Mouse (Mus musculus): ENCODE data around the gene Gpr18. TPM values are rescaled to one million over a fixed set of nuclear protein-coding genes. Genes with fewer than 3 reads are reported as not detected.
"Not testable (repeated sequence)": the region's sequence is repeated elsewhere in the genome, so short reads cannot be mapped to it uniquely, and the experiment has no call there.

Gpr18 gene
- polyA plus RNA-seq, 1 experiment from 2014 or later, result 0.20 TPM

DNA sequence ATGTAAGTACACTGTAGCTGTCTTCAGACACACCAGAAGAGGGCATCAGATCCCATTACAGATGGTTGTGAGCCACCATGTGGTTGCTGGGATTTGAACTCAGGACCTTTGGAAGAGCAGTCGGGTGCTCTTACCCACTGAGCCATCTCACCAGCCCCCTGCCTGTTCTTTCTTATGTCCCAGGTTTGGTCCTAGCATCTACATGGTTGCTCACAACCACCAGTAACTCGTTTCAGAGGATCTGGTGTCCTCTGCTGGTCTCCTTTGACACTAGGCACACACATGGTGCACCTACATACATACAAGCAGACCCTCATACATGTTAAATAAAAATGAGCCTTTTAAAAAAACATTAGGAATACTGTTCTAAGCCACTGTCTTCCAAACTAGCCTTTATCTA, 39.4 kb downstream of the Gpr18 start:
- not testable (repeated sequence) for H3K9me3 ChIP-seq; H3K9ac ChIP-seq; H3K27me3 ChIP-seq (replicated peaks); H3K36me3 ChIP-seq; H3K27ac ChIP-seq; H3K4me2 ChIP-seq (replicated peaks); H3K4me3 ChIP-seq; ATAC-seq (ENCODE audit: low FRiP score, low read depth)
- H3K4me1 ChIP-seq, result peaks cover 17% of the 10 kb centered on the region
- 75% methylated on average over 2 of the region's 2 CpGs for WGBS

DNA sequence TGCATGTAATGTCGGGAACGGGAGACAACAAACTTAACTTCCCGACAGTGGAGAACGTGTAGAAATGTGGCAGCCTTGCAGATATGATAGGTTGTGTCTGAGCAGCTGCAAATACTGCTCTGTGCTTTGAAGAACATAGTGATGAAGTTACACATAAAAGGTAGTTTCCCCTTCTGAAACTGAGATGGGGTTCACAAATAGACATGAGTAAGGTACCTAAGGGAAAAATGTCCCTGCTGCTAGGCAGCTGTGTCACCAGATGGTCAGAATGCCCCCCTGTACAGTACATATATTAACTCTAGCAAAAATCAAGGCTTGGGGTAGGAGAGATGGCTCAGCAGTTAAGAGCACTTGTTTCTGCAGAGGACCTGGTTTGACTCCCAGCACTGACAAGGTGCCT, 41.9 kb downstream of the Gpr18 start:
- peaks cover 3% of the 10 kb centered on the region; the same call in 1 of the 2 replicates for H3K4me1 ChIP-seq
- no peak for ATAC-seq (ENCODE audit: low FRiP score, low read depth)
- H3K9me3 ChIP-seq, result no peaks in the 10 kb centered on the region
- H3K9ac ChIP-seq, result no peak overlapping the region
- no peak overlapping the region for H3K27ac ChIP-seq
- no peaks in the 10 kb centered on the region for H3K27me3 ChIP-seq (replicated peaks)
- WGBS, result 87% methylated on average over 4 of the region's 4 CpGs
- H3K36me3 ChIP-seq, result no peaks in the 10 kb centered on the region
- H3K4me3 ChIP-seq, result no peak overlapping the region
- no peak overlapping the region for H3K4me2 ChIP-seq (replicated peaks)

DNA sequence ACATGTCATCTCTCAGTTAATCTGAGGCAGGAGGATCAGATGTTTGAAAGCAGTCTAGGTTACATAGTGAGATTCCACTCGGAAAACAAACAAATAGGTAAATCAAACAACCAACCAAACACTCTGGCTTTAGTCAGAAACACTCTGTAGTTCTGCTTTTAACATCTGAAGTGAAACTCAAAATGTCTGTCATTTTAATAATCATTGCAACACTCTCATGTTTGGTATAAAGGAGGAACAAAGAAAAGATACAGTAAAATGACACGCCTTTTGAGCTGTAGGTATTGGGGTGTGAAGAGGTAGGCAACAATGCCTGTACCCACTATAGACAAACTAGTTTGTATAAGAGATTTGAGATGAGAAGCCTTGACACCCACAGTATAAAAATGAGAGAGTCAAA, 42.4 kb downstream of the Gpr18 start:
- Histone ChIP-seq H3K27me3 (replicated peaks) (no peaks in the 10 kb centered on the region), H3K36me3 (no peaks in the 10 kb centered on the region), H3K4me3 (no peak overlapping the region), H3K27ac (no peak overlapping the region), H3K4me2 (replicated peaks) (no peak overlapping the region), H3K4me1 (peaks cover 3% of the 10 kb centered on the region; the same call in 1 of the 2 replicates), H3K9me3 (no peaks in the 10 kb centered on the region), H3K9ac (no peak overlapping the region)
- ATAC-seq (ENCODE audit: low FRiP score, low read depth), result no peak
- 82% methylated on average over 2 of the region's 2 CpGs for WGBS

DNA sequence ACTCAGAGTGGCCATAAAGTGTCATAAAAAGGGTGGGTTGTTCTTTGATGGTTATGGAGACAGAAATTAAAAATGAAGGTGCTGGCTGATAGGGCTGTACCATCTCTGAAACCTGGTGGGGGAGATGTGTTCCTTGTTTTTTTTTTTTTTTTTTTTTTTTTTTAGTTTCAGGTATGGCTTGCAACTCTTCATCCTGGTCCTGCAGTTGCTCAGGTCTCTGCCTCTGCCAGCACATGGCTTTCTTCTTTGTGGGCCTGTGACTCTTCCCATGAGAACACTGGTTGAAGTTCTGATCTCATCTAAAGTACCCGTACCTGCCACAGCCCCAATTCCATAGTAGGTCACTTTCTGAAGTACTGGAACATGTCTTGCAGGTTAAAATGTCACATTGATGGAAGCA, 42.8 kb downstream of the Gpr18 start:
- Histone ChIP-seq H3K36me3 (no peaks in the 10 kb centered on the region), H3K4me3 (no peak overlapping the region), H3K4me2 (replicated peaks) (no peak overlapping the region), H3K27me3 (replicated peaks) (no peaks in the 10 kb centered on the region), H3K4me1 (peaks cover 3% of the 10 kb centered on the region; the same call in 1 of the 2 replicates), H3K9me3 (no peaks in the 10 kb centered on the region), H3K27ac (no peak overlapping the region), H3K9ac (no peak overlapping the region)
- 87% methylated on average over 1 of the region's 1 CpGs for WGBS
- ATAC-seq (ENCODE audit: low FRiP score, low read depth), result no peak

DNA sequence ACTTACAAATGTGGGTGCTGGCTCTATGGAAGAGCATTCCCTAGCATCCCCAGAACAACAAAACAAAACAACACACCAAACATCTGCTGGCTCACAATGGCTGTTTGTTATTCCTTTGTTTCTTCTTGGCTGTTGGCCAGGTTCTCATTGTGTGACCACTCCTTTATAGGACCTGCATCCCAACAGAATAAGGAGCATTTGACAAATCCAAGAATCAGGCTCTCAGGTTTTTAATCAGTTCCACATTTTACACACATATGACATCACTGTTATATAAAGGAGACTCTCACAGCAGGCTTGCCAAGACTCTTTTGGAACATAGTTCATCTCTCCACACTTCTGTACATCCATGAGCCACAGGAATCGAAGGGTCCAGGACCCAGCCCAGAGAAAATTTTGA, 46.5 kb downstream of the Gpr18 start:
- no peak overlapping the region for H3K9ac ChIP-seq
- 71% methylated on average over 1 of the region's 1 CpGs for WGBS
- no peak for ATAC-seq (ENCODE audit: low FRiP score, low read depth)
- no peak overlapping the region for H3K4me3 ChIP-seq
- H3K27ac ChIP-seq, result no peak overlapping the region
- no peaks in the 10 kb centered on the region for H3K36me3 ChIP-seq
- H3K27me3 ChIP-seq (replicated peaks), result no peaks in the 10 kb centered on the region
- H3K4me1 ChIP-seq, result no peaks in the 10 kb centered on the region
- no peak overlapping the region for H3K4me2 ChIP-seq (replicated peaks)
- no peaks in the 10 kb centered on the region for H3K9me3 ChIP-seq

DNA sequence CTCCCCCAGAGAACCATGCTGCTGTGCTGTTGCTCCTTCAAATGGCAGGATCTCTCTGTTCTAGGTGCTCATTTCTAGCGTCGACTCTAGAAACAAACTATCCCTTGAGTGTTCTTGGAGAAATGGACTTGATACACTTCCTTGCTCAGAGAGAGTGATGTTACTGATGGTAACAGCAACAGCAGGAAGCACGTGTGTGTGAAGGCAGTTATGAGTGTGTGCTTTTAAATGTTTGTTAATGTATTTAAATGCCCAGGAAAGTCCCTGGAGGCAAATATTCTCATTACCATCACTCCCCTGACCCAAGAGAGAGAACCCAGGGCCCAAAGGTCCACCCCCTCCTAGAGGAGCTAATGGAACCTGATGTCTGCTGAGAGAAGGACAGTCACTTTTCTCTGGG, 49.0 kb downstream of the Gpr18 start:
- ATAC-seq (ENCODE audit: low FRiP score, low read depth), result no peak
- Histone ChIP-seq H3K4me3 (no peak overlapping the region), H3K9ac (no peak overlapping the region), H3K36me3 (no peaks in the 10 kb centered on the region), H3K4me1 (no peaks in the 10 kb centered on the region), H3K4me2 (replicated peaks) (no peak overlapping the region), H3K27me3 (replicated peaks) (no peaks in the 10 kb centered on the region), H3K9me3 (no peaks in the 10 kb centered on the region), H3K27ac (no peak overlapping the region)
- 79% methylated on average over 3 of the region's 3 CpGs for WGBS

DNA sequence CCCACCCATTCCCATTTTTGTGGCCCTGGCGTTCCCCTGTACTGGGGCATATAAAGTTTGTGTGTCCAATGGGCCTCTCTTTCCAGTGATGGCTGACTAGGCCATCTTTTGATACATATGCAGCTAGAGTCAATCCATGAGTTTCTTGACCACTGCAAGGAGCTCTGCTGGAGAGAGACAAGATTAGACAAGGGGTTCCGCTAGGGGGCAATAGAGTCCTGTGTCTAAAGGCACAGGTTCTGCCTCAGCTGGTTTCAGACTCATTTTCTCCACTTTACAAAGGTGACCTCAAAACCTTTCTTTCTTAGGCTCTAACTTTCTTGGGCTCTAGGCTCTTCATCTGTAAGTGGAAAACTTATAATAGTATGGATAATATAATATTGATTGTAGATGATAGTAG, 50.4 kb downstream of the Gpr18 start:
- H3K36me3 ChIP-seq; H3K27ac ChIP-seq; H3K4me3 ChIP-seq; H3K4me2 ChIP-seq (replicated peaks); H3K9ac ChIP-seq; H3K9me3 ChIP-seq; H3K4me1 ChIP-seq; H3K27me3 ChIP-seq (replicated peaks): not testable (repeated sequence)
- peak; percentile 44 for ATAC-seq (ENCODE audit: low FRiP score, low read depth)
- WGBS, result 10% methylated on average over 2 of the region's 2 CpGs

Other genes starting within 250 kb of the Gpr18 start
- 4.5 and 4.6 TPM in 2 replicates for gene Dock9, start 117.9 kb downstream of the Gpr18 start, polyA plus RNA-seq (2016; fragmentation: Nextera tagmentation; extraction: Ambion mirVana)
- 60.3 and 68.7 TPM in 2 replicates for gene Ubac2, start 37.2 kb downstream of the Gpr18 start, polyA plus RNA-seq (2016; fragmentation: Nextera tagmentation; extraction: Ambion mirVana)
- gene Gpr183, start 49.4 kb upstream of the Gpr18 start, polyA plus RNA-seq (2016; fragmentation: Nextera tagmentation; extraction: Ambion mirVana), result 2.1 and 2.6 TPM in 2 replicates
- not detected in 2 replicates for gene Timm8a2, start 118.9 kb upstream of the Gpr18 start, polyA plus RNA-seq (2016; fragmentation: Nextera tagmentation; extraction: Ambion mirVana)
- 118 and 124 TPM in 2 replicates for gene Tm9sf2, start 191.3 kb upstream of the Gpr18 start, polyA plus RNA-seq (2016; fragmentation: Nextera tagmentation; extraction: Ambion mirVana)

Measured in neural tube, embryonic 12.5 days (tissue).